Mouse (Mus musculus) heart, postnatal 0 days (tissue): Measurements from ENCODE around the gene Fer.

Source experiments
- CTCF ChIP-seq: IDR thresholded peaks from 2 replicates; pipeline ENCODE4 v1.5.1; 2016; ENCODE audit warnings: antibody characterized with exemption, control low read depth, low read depth
- EP300 ChIP-seq: IDR thresholded peaks from 2 replicates; pipeline ENCODE4 v1.6.1; 2016; ENCODE audit warnings: antibody characterized with exemption, low read depth

- TF ChIP-seq CTCF (no peak), EP300 (no peak)
Measured at GRCm38 (mm10) chr17:63995921-63996320, 133.1 kb downstream of the Fer start.
